7 mouse cellular contexts compared by ENCODE assay signal in the genomic region with DNA sequence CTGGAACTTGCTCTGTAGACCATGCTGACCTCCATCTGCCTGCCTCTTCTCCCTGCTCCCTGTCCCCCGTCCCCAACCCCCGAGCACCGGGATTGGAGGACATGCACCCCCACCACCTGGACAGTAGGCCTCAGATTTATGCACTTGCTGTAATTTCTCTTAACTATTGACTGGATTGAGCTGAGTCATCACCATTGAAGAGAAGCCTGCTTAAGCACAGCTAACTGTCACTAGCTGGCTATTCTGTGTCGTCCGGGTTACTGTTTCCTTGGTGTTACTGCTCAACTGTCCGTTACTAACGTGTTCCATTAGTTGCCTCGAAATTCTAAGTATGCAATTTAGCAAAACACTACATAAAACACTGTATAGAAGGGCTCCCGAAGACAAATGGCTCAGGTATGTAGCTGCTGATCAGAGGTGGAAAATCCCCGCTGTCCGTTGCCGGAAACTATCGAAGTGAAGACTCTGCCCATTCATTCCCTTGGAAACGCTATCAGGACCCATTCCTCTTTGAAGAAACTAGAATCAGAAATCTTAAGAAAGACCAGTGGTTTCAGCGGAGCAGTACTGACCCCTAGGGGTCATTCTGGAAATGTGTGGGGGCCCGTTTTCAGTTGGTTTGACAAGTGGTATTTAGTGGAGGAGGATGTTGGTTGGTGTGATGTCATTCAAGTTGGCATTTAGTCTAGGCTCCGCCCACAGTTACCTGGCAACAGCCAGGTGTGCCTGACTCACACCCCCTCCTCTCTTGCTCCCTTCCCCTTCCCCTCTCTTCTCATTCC. TPM values are rescaled to one million over a fixed set of nuclear protein-coding genes. Genes with fewer than 3 reads are reported as not detected.
DNase-seq lines count a peak whose midpoint lies in the region; ATAC-seq and TF ChIP-seq lines count a peak whose summit lies in the region.

No protein-coding gene starts in this region.

- no peak overlapping the region; the same call in 1 of the 2 replicates for H3K4me2 ChIP-seq in kidney, embryonic 16.5 days (replicated peaks; ENCODE audit: low read depth, low read length)
- no peak overlapping the region for H3K4me2 ChIP-seq in lung, embryonic 16.5 days (ENCODE audit: low read depth, low read length)

- TF ChIP-seq CTCF in C2C12 (IDR thresholded peaks at IDR 0.05; ENCODE audit: control insufficient read depth, insufficient read depth, insufficient read length) (peak; percentile 16), E14TG2a.4 (conservative IDR thresholded peaks at IDR 0.05; ENCODE audit: low read length) (peak; percentile 96)

- 48% methylated on average over 17 of the region's 17 CpGs for WGBS in kidney, embryonic 16.5 days
- 46% methylated on average over 17 of the region's 17 CpGs for WGBS in lung, embryonic 16.5 days

- H3K79me3 ChIP-seq in C2C12 (ENCODE audit: low read depth), result no peaks in the 10 kb centered on the region

- H3K27me3 ChIP-seq in C2C12 (ENCODE audit: control insufficient read depth, insufficient read depth, insufficient read length), result no peaks in the 10 kb centered on the region
- no peaks in the 10 kb centered on the region for H3K27me3 ChIP-seq in E14TG2a.4 (ENCODE audit: insufficient read depth, low read length)
- no peaks in the 10 kb centered on the region for H3K27me3 ChIP-seq in kidney, embryonic 16.5 days (ENCODE audit: insufficient read depth, low read length)
- no peaks in the 10 kb centered on the region for H3K27me3 ChIP-seq in lung, embryonic 16.5 days (ENCODE audit: control insufficient read depth, insufficient read depth, low read depth, low read length)

- H3ac ChIP-seq in C2C12 (ENCODE audit: control insufficient read depth, insufficient read length, low read depth), result no peak overlapping the region

- H3K4me1 ChIP-seq in E14TG2a.4 (replicated peaks; ENCODE audit: low read depth, low read length), result peaks cover 74% of the 10 kb centered on the region
- peaks cover 10% of the 10 kb centered on the region; the same call in 1 of the 2 replicates for H3K4me1 ChIP-seq in kidney, embryonic 16.5 days (ENCODE audit: insufficient read depth, low read length)
- no peaks in the 10 kb centered on the region for H3K4me1 ChIP-seq in lung, embryonic 16.5 days (replicated peaks; ENCODE audit: control insufficient read depth, insufficient read depth, low read length)

- H3K79me2 ChIP-seq in C2C12 (ENCODE audit: control insufficient read depth, insufficient read depth), result no peaks in the 10 kb centered on the region

- peak; percentile 35; the same call in 1 of the 2 replicates for ATAC-seq in kidney, embryonic 16.5 days (ENCODE audit: low FRiP score, low TSS enrichment)
- peak; percentile 31; the same call in 1 of the 2 replicates for ATAC-seq in lung, embryonic 16.5 days (ENCODE audit: low read depth)
- peak; percentile 53; the same call in 1 of the 2 replicates for ATAC-seq in neutrophil, adult 5-6 weeks (ENCODE audit: extremely low read depth, insufficient number of reproducible peaks, low FRiP score, poor library complexity, severe bottlenecking)

- no peak overlapping the region for H3K9ac ChIP-seq in kidney, embryonic 16.5 days (replicated peaks; ENCODE audit: low read length)
- H3K9ac ChIP-seq in lung, embryonic 16.5 days (ENCODE audit: low read length), result no peak overlapping the region

- H3K36me3 ChIP-seq in C2C12 (ENCODE audit: control insufficient read depth, insufficient read depth) (peaks cover 24% of the 10 kb centered on the region), E14TG2a.4 (ENCODE audit: insufficient read depth, low read length) (peaks cover 48% of the 10 kb centered on the region)
- peaks cover 20% of the 10 kb centered on the region for H3K36me3 ChIP-seq in kidney, embryonic 16.5 days (ENCODE audit: insufficient read depth, low read length)
- H3K36me3 ChIP-seq in lung, embryonic 16.5 days (ENCODE audit: control insufficient read depth, insufficient read depth, low read length), result peaks cover 14% of the 10 kb centered on the region

- no peak overlapping the region for H3K4me3 ChIP-seq in C2C12 (ENCODE audit: insufficient read depth, poor library complexity, severe bottlenecking)
- no peak overlapping the region for H3K4me3 ChIP-seq in E14TG2a.4 (replicated peaks; ENCODE audit: low read length)
- H3K4me3 ChIP-seq in kidney, embryonic 16.5 days (ENCODE audit: low read length), result no peak overlapping the region
- no peak overlapping the region for H3K4me3 ChIP-seq in lung, embryonic 16.5 days (ENCODE audit: low read length)

- H3K9me3 ChIP-seq in E14TG2a.4 (ENCODE audit: low read length), result no peaks in the 10 kb centered on the region
- no peaks in the 10 kb centered on the region for H3K9me3 ChIP-seq in kidney, embryonic 16.5 days (ENCODE audit: low read length)
- no peaks in the 10 kb centered on the region for H3K9me3 ChIP-seq in lung, embryonic 16.5 days (ENCODE audit: control insufficient read depth, low read length)

- peak; percentile 68 for DNase-seq in cerebellum, adult 8-10 months
- peak; percentile 64 to 79 for DNase-seq in frontal cortex, postnatal 36 days (ENCODE audit: low spot score in 2 of 2)

- H3K27ac ChIP-seq in kidney, embryonic 16.5 days (ENCODE audit: low read length), result no peak overlapping the region
- no peak overlapping the region for H3K27ac ChIP-seq in lung, embryonic 16.5 days (ENCODE audit: low read length)

TF ChIP-seq in C2C12, 6 proteins besides CTCF, POLR2A, EP300 and RAD21:
- TF ChIP-seq MYOD1 (IDR thresholded peaks at IDR 0.05; ENCODE audit: control insufficient read depth, insufficient read length, low read depth), result no peak
- TF ChIP-seq USF1 (IDR thresholded peaks at IDR 0.05; ENCODE audit: low read depth), result no peak
- no peak for TF ChIP-seq MYOG (IDR thresholded peaks at IDR 0.05; ENCODE audit: control insufficient read depth, extremely low read depth, insufficient read length)
- TF ChIP-seq MAX (IDR thresholded peaks at IDR 0.05), result no peak
- TF ChIP-seq FOSL1 (IDR thresholded peaks at IDR 0.05; ENCODE audit: insufficient read depth, low read length, poor library complexity, severe bottlenecking), result no peak
- TF ChIP-seq CEBPB (IDR thresholded peaks at IDR 0.05; ENCODE audit: low read depth), result no peak

RNA-seq across cellular contexts. Expression of gene Btbd9, which starts 14.3 kb away (rescaled TPM):
- 15.3 TPM for polyA plus RNA-seq in C2C12 (2012; fragmentation: generic; extraction: Trizol)
- polyA plus RNA-seq in kidney, embryonic 16.5 days (2015; fragmentation: Nextera tagmentation; extraction: Ambion mirVana), result 58.0 and 58.3 TPM in 2 replicates
- 55.8 and 57.1 TPM in 2 replicates for polyA plus RNA-seq in lung, embryonic 16.5 days (2015; fragmentation: Nextera tagmentation; extraction: Ambion mirVana)
- 35.9 and 37.0 TPM in 2 replicates for total RNA-seq in neutrophil, adult 5-6 weeks (2017)

RNA-seq across cellular contexts. Expression of gene Dnah8, which starts 33.5 kb away (rescaled TPM):
- 0.32 TPM for polyA plus RNA-seq in C2C12 (2012; fragmentation: generic; extraction: Trizol)
- polyA plus RNA-seq in kidney, embryonic 16.5 days (2015; fragmentation: Nextera tagmentation; extraction: Ambion mirVana), result 0.82 and 1.2 TPM in 2 replicates
- 8.8 and 9.2 TPM in 2 replicates for polyA plus RNA-seq in lung, embryonic 16.5 days (2015; fragmentation: Nextera tagmentation; extraction: Ambion mirVana)
- total RNA-seq in neutrophil, adult 5-6 weeks (2017), result 19.5 and 21.6 TPM in 2 replicates

RNA-seq across cellular contexts. Expression of gene Glo1, which starts 36.1 kb away (rescaled TPM):
- 122 TPM for polyA plus RNA-seq in C2C12 (2012; fragmentation: generic; extraction: Trizol)
- polyA plus RNA-seq in kidney, embryonic 16.5 days (2015; fragmentation: Nextera tagmentation; extraction: Ambion mirVana), result 216 and 222 TPM in 2 replicates
- 215 and 221 TPM in 2 replicates for polyA plus RNA-seq in lung, embryonic 16.5 days (2015; fragmentation: Nextera tagmentation; extraction: Ambion mirVana)
- 25.4 and 32.2 TPM in 2 replicates for total RNA-seq in neutrophil, adult 5-6 weeks (2017)
